Mouse (Mus musculus) kidney, postnatal 0 days (tissue): ENCODE measurements around the gene Trmt10a. TPM values are rescaled to one million over a fixed set of nuclear protein-coding genes. Genes with fewer than 3 reads are reported as not detected.
A peak's percentile ranks its signal among the peaks of the same experiment; 100 is the strongest.

Source experiments
- ATAC-seq: fragments of 200-750 bp; cut with Nextera tagmentation; replicated peaks from 2 replicates; pipeline ENCODE4 v1.8.0; 2017; ENCODE audit warnings: low read depth, moderate number of reproducible peaks, moderate TSS enrichment, moderate library complexity; ENCODE audit not compliant: low FRiP score
- DNase-seq: peaks from one replicate; pipeline ENCODE4 v3.0.0-alpha.2; 2016; ENCODE audit warnings: low spot score
- H3K27ac ChIP-seq: fragments of 300-500 bp; sonication (generic); 2 replicates; pipeline ENCODE4 v1.5.1; 2014; ENCODE audit warnings: mild to moderate bottlenecking
- H3K27me3 ChIP-seq: fragments of 300-500 bp; sonication (generic); 2 replicates; pipeline ENCODE4 v1.6.1; 2014; ENCODE audit warnings: low read length, mixed read lengths; ENCODE audit not compliant: insufficient read depth
- H3K36me3 ChIP-seq: fragments of 300-500 bp; sonication (generic); 2 replicates; pipeline ENCODE4 v1.6.1; 2014; ENCODE audit warnings: low read length, mixed read lengths; ENCODE audit not compliant: insufficient read depth
- H3K4me1 ChIP-seq: fragments of 300-500 bp; sonication (generic); replicated peaks from 2 replicates; pipeline ENCODE4 v1.6.1; 2014; ENCODE audit warnings: antibody characterized with exemption, low read length, mixed read lengths; ENCODE audit not compliant: insufficient read depth
- H3K4me2 ChIP-seq: fragments of 300-500 bp; sonication (generic); 2 replicates; pipeline ENCODE4 v1.6.1; 2014; ENCODE audit warnings: mild to moderate bottlenecking, low read length, moderate library complexity, mixed read lengths
- H3K4me3 ChIP-seq: fragments of 300-500 bp; sonication (generic); replicated peaks from 2 replicates; pipeline ENCODE4 v1.5.1; 2014; ENCODE audit warnings: low read depth, low read length
- H3K9ac ChIP-seq: fragments of 300-500 bp; sonication (generic); 2 replicates; pipeline ENCODE4 v1.6.1; 2014; ENCODE audit warnings: low read depth, low read length
- H3K9me3 ChIP-seq: fragments of 300-500 bp; sonication (generic); replicated peaks from 2 replicates; pipeline ENCODE4 v1.6.1; 2016; ENCODE audit warnings: low read length, inconsistent platforms, mixed read lengths
- CTCF ChIP-seq: IDR thresholded peaks from 2 replicates; pipeline ENCODE4 v1.5.1; 2016; ENCODE audit warnings: antibody characterized with exemption, low read depth, mild to moderate bottlenecking, moderate library complexity
- WGBS: fragments of 180-500 bp; shearing (Covaris S2); extraction: QIAGEN DNeasy Blood & Tissue Kit; methylation state at CpG from one replicate; pipeline ENCODE4 v1.1.7; 2014; 5-methylcytosine and 5-hydroxymethylcytosine counted together
- polyA plus RNA-seq: library from polyadenylated mRNA; unstranded; fragments of >200 nt; fragmentation: Nextera tagmentation; extraction: Ambion mirVana; gene quantifications from 2 replicates; pipeline ENCODE4 v1.2.1, GENCODE M21; 2015

Trmt10a gene
- polyA plus RNA-seq, 1 experiment from 2014 or later = 13.2 TPM

GRCm38 (mm10) chr3:138103690-138104089, 39.6 kb upstream of the Trmt10a start:
- 90% methylated on average over 4 of the region's 4 CpGs for WGBS
- DNase-seq = no peak
- no peak overlapping the region for H3K27ac ChIP-seq

GRCm38 (mm10) chr3:138105056-138105455, 38.2 kb upstream of the Trmt10a start:
- H3K27me3 ChIP-seq = no peaks in the 10 kb centered on the region
- DNase-seq (no peak), ATAC-seq (no peak)
- TF ChIP-seq CTCF = no peak
- H3K4me3 ChIP-seq = no peak overlapping the region
- H3K4me2 ChIP-seq = no peak overlapping the region
- H3K9me3 ChIP-seq = no peaks in the 10 kb centered on the region
- H3K4me1 ChIP-seq = no peaks in the 10 kb centered on the region
- H3K9ac ChIP-seq = no peak overlapping the region
- H3K36me3 ChIP-seq = no peaks in the 10 kb centered on the region
- no peak overlapping the region for H3K27ac ChIP-seq
- 49% methylated on average over 5 of the region's 5 CpGs for WGBS

More at GRCm38 (mm10) chr3:138103690-138104089, 39.6 kb upstream of the Trmt10a start:
- H3K4me1 ChIP-seq = no peaks in the 10 kb centered on the region
- no peaks in the 10 kb centered on the region for H3K27me3 ChIP-seq
- no peak for TF ChIP-seq CTCF
- no peaks in the 10 kb centered on the region for H3K36me3 ChIP-seq
- H3K9ac ChIP-seq = no peak overlapping the region
- no peak overlapping the region for H3K4me2 ChIP-seq
- no peak for ATAC-seq
- no peaks in the 10 kb centered on the region for H3K9me3 ChIP-seq
- H3K4me3 ChIP-seq = no peak overlapping the region

GRCm38 (mm10) chr3:138106887-138107286, 36.4 kb upstream of the Trmt10a start:
- no peaks in the 10 kb centered on the region for H3K36me3 ChIP-seq
- ATAC-seq (no peak), DNase-seq (no peak)
- H3K4me1 ChIP-seq = no peaks in the 10 kb centered on the region
- no peaks in the 10 kb centered on the region for H3K9me3 ChIP-seq
- 93% methylated on average over 10 of the region's 10 CpGs for WGBS
- TF ChIP-seq CTCF = no peak
- H3K4me3 ChIP-seq = no peak overlapping the region
- H3K9ac ChIP-seq = no peak overlapping the region
- H3K27me3 ChIP-seq = no peaks in the 10 kb centered on the region
- no peak overlapping the region for H3K27ac ChIP-seq
- no peak overlapping the region for H3K4me2 ChIP-seq

- Histone ChIP-seq H3K9me3 (no peaks in the 10 kb centered on the region), H3K9ac (no peak overlapping the region), H3K27ac (no peak overlapping the region), H3K36me3 (no peaks in the 10 kb centered on the region), H3K4me1 (no peaks in the 10 kb centered on the region), H3K27me3 (no peaks in the 10 kb centered on the region), H3K4me2 (no peak overlapping the region), H3K4me3 (no peak overlapping the region)
- ATAC-seq (peak; percentile 59), DNase-seq (no peak)
- WGBS = 90% methylated on average over 19 of the region's 19 CpGs
- TF ChIP-seq CTCF = no peak
Measured at GRCm38 (mm10) chr3:138110910-138111782, 32.1 kb upstream of the Trmt10a start.

- H3K9ac ChIP-seq = no peak overlapping the region
- H3K27me3 ChIP-seq = no peaks in the 10 kb centered on the region
- no peaks in the 10 kb centered on the region for H3K9me3 ChIP-seq
- no peak for ATAC-seq
- H3K4me3 ChIP-seq = no peak overlapping the region
- H3K27ac ChIP-seq = no peak overlapping the region
- H3K4me1 ChIP-seq = no peaks in the 10 kb centered on the region
- no peaks in the 10 kb centered on the region for H3K36me3 ChIP-seq
- WGBS = 88% methylated on average over 17 of the region's 17 CpGs
- DNase-seq = no peak
- no peak for TF ChIP-seq CTCF
- H3K4me2 ChIP-seq = no peak overlapping the region
Measured at GRCm38 (mm10) chr3:138114106-138114505, 29.1 kb upstream of the Trmt10a start.

GRCm38 (mm10) chr3:138116871-138117270, 26.4 kb upstream of the Trmt10a start:
- no peak overlapping the region for H3K27ac ChIP-seq
- no peak for DNase-seq
- no peaks in the 10 kb centered on the region for H3K27me3 ChIP-seq
- TF ChIP-seq CTCF = no peak
- H3K4me1 ChIP-seq = no peaks in the 10 kb centered on the region
- no peak overlapping the region for H3K4me3 ChIP-seq
- no peak overlapping the region for H3K4me2 ChIP-seq
- no peaks in the 10 kb centered on the region for H3K36me3 ChIP-seq
- no peak overlapping the region for H3K9ac ChIP-seq
- no peak for ATAC-seq
- H3K9me3 ChIP-seq = no peaks in the 10 kb centered on the region
- 80% methylated on average over 4 of the region's 4 CpGs for WGBS
